Mouse (Mus musculus) myocyte (in vitro differentiated cells): ENCODE measurements around the gene Sdccag8. TPM values are rescaled to one million over a fixed set of nuclear protein-coding genes. Genes with fewer than 3 reads are reported as not detected.

Source experiments
- H3K27me3 ChIP-seq: one replicate; pipeline ENCODE4 v1.6.1; 2011; ENCODE audit not compliant: control insufficient read depth, insufficient read depth, insufficient read length
- H3K36me3 ChIP-seq: one replicate; pipeline ENCODE4 v1.6.1; 2011; ENCODE audit not compliant: control insufficient read depth, insufficient read depth
- H3K4me2 ChIP-seq: one replicate; pipeline ENCODE4 v1.6.1; 2011; ENCODE audit warnings: low read depth, control low read depth
- H3K4me3 ChIP-seq: one replicate; pipeline ENCODE4 v1.5.1; 2011; ENCODE audit warnings: mild to moderate bottlenecking, control low read depth, moderate library complexity
- H3K79me2 ChIP-seq: one replicate; pipeline ENCODE4 v1.6.1; 2011; ENCODE audit not compliant: control insufficient read depth, insufficient read depth
- H3ac ChIP-seq: one replicate; pipeline ENCODE4 v1.6.1; 2011; ENCODE audit not compliant: control insufficient read depth, insufficient read length
- CEBPB ChIP-seq: IDR thresholded peaks from 2 replicates; pipeline ENCODE4 v1.6.1; 2011; ENCODE audit warnings: mild to moderate bottlenecking, moderate library complexity; ENCODE audit not compliant: poor library complexity, insufficient read depth, severe bottlenecking
- E2F4 ChIP-seq: IDR thresholded peaks from one replicate; pipeline ENCODE4 v1.6.1; 2011; ENCODE audit warnings: mild to moderate bottlenecking, control low read depth, moderate library complexity; ENCODE audit not compliant: insufficient read depth
- MAX ChIP-seq: IDR thresholded peaks from one replicate; pipeline ENCODE4 v1.6.1; 2011; ENCODE audit warnings: low read depth, mild to moderate bottlenecking, control low read depth
- MYOD1 ChIP-seq, 3 experiments: IDR thresholded peaks; one replicate each; pipeline ENCODE4 v1.6.1; 2011; ENCODE audit warnings: control low read depth in 2 of 3, low read depth in 2 of 3, mild to moderate bottlenecking in 2 of 3, moderate library complexity in 1 of 3; ENCODE audit not compliant: insufficient read length in 2 of 3, control insufficient read depth in 1 of 3
- MYOG ChIP-seq, 3 experiments: IDR thresholded peaks; one replicate each; pipeline ENCODE4 v1.6.1; 2011; ENCODE audit warnings: control low read depth in 2 of 3, low read depth in 2 of 3, mild to moderate bottlenecking in 2 of 3; ENCODE audit not compliant: insufficient read length in 2 of 3, control insufficient read depth in 1 of 3, insufficient read depth in 1 of 3
- POLR2A ChIP-seq: IDR thresholded peaks from one replicate; pipeline ENCODE4 v1.6.1; 2011; ENCODE audit warnings: low read depth, mild to moderate bottlenecking, control low read depth, moderate library complexity; ENCODE audit not compliant: insufficient read length
- POLR2AphosphoS2 ChIP-seq: IDR thresholded peaks from one replicate; pipeline ENCODE4 v1.6.1; 2011; ENCODE audit warnings: low read depth, control low read depth; ENCODE audit not compliant: insufficient read length
- REST ChIP-seq: IDR thresholded peaks from one replicate; pipeline ENCODE4 v1.6.1; 2011; ENCODE audit warnings: mild to moderate bottlenecking, control low read depth, moderate library complexity; ENCODE audit not compliant: insufficient read depth, insufficient read length
- SRF ChIP-seq: IDR thresholded peaks from one replicate; pipeline ENCODE4 v1.6.1; 2011; ENCODE audit warnings: low read depth; ENCODE audit not compliant: control insufficient read depth, insufficient read length
- TCF12 ChIP-seq: IDR thresholded peaks from one replicate; pipeline ENCODE4 v1.6.1; 2011; ENCODE audit warnings: mild to moderate bottlenecking, control low read depth; ENCODE audit not compliant: poor library complexity, insufficient read depth, severe bottlenecking
- TCF3 ChIP-seq: IDR thresholded peaks from one replicate; pipeline ENCODE4 v1.6.1; 2011; ENCODE audit warnings: low read depth, control low read depth; ENCODE audit not compliant: insufficient read length
- USF1 ChIP-seq: IDR thresholded peaks from one replicate; pipeline ENCODE4 v1.6.1; 2011; ENCODE audit warnings: low read depth, mild to moderate bottlenecking, control low read depth, moderate library complexity
- polyA plus RNA-seq: library from polyadenylated mRNA; unstranded; fragments of >200 nt; fragmentation: generic; extraction: Trizol; gene quantifications from one replicate; pipeline ENCODE4 v1.2.1, GENCODE M21; 2012; ENCODE audit warnings: missing spikeins

Sdccag8 gene
- polyA plus RNA-seq, 1 experiment: 8.4 TPM

GRCm38 (mm10) chr1:176827365-176827764 lies 12.9 kb downstream of the Sdccag8 start:
- no peak for TF ChIP-seq USF1
- no peak for TF ChIP-seq TCF12
- no peak; the same call in 1 of the 2 replicates for TF ChIP-seq CEBPB
- TF ChIP-seq REST: no peak
- no peak for TF ChIP-seq TCF3
- no peak for TF ChIP-seq MAX
- TF ChIP-seq MYOG (IDR thresholded peaks at IDR 0.05; ENCODE audit: control insufficient read depth in 1 of 3, insufficient read depth in 1 of 3, insufficient read length in 2 of 3, low read depth in 2 of 3): peak in 1 of 3 experiments; percentile 42
- peak in 1 of 3 experiments; percentile 38 for TF ChIP-seq MYOD1 (IDR thresholded peaks at IDR 0.05; ENCODE audit: control insufficient read depth in 1 of 3, insufficient read length in 2 of 3, low read depth in 2 of 3)
- no peak for TF ChIP-seq SRF
- no peak for TF ChIP-seq E2F4
- TF ChIP-seq POLR2AphosphoS2: no peak
- TF ChIP-seq POLR2A: no peak
- peaks cover 5% of the 10 kb centered on the region for H3K79me2 ChIP-seq
- H3K36me3 ChIP-seq: peaks cover 5% of the 10 kb centered on the region
- H3K27me3 ChIP-seq: no peaks in the 10 kb centered on the region
- H3K4me3 ChIP-seq: no peak overlapping the region
- H3ac ChIP-seq: no peak overlapping the region
- peak overlapping the region; percentile 69 for H3K4me2 ChIP-seq

DNA sequence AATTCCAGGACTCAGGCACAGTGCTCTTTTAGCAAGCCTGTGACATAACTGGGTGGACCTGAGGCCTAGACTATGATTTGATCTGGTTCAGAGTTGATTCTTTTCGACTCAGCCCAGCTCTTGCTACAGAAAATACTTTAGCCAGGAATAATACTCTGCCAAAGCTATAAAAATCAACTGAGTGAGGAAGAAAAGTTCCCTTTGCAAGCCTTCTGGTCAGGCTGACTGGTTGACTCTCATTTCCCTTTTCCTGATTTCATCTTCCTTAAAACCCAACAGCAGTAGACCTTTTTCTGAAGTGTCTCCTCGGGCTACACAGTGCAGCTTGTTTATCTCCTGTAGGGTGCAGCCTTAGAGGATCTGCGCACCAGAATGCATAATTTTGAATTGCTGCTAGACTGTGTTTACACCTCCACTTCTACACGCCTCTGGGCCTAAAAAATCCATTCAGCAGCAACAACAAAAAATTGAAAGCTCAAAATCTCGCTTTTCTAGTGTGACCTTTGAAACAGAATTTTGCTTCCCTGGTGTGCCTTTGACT lies 13.6 kb downstream of the Sdccag8 start:
- Histone ChIP-seq H3K36me3 (peaks cover 5% of the 10 kb centered on the region), H3ac (no peak overlapping the region), H3K4me3 (no peak overlapping the region), H3K27me3 (no peaks in the 10 kb centered on the region), H3K4me2 (peak overlapping the region; percentile 56), H3K79me2 (peaks cover 5% of the 10 kb centered on the region)
- TF ChIP-seq TCF3 (no peak), POLR2AphosphoS2 (no peak), SRF (no peak), MYOG (IDR thresholded peaks at IDR 0.05; ENCODE audit: control insufficient read depth in 1 of 3, insufficient read depth in 1 of 3, insufficient read length in 2 of 3, low read depth in 2 of 3) (no peak), MAX (no peak), USF1 (no peak), TCF12 (no peak), CEBPB (no peak), E2F4 (no peak), REST (no peak), MYOD1 (IDR thresholded peaks at IDR 0.05; ENCODE audit: control insufficient read depth in 1 of 3, insufficient read length in 2 of 3, low read depth in 2 of 3) (no peak), POLR2A (no peak)

DNA sequence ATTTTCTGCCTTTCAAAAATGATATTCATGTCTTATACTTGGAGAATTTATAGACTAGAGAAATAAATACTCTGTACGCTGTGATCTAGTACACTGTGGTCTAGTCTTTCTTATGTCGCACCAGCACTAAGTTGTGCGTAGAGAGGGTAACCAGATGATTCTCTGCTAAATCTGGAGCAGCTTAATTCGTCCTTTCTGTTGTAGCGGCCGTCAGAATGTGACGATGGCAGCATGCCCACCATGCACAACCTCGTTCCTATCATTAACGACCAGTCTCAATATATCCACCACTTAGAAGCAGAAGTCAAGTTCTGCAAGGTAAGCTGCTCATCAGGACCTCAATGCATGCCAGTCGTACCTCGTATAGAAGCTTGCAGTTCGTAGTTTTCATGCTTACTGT lies 14.2 kb downstream of the Sdccag8 start:
- H3K79me2 ChIP-seq: peaks cover 5% of the 10 kb centered on the region
- no peaks in the 10 kb centered on the region for H3K27me3 ChIP-seq
- TF ChIP-seq USF1 (no peak), POLR2A (no peak), MAX (no peak), MYOD1 (IDR thresholded peaks at IDR 0.05; ENCODE audit: control insufficient read depth in 1 of 3, insufficient read length in 2 of 3, low read depth in 2 of 3) (no peak), MYOG (IDR thresholded peaks at IDR 0.05; ENCODE audit: control insufficient read depth in 1 of 3, insufficient read depth in 1 of 3, insufficient read length in 2 of 3, low read depth in 2 of 3) (no peak), REST (no peak), TCF3 (no peak), CEBPB (no peak), TCF12 (no peak)
- no peak overlapping the region for H3ac ChIP-seq
- H3K4me3 ChIP-seq: no peak overlapping the region
- H3K4me2 ChIP-seq: no peak overlapping the region
- H3K36me3 ChIP-seq: peaks cover 5% of the 10 kb centered on the region

GRCm38 (mm10) chr1:176832071-176832470 lies 17.6 kb downstream of the Sdccag8 start:
- Histone ChIP-seq H3K4me3 (no peak overlapping the region), H3K79me2 (peaks cover 15% of the 10 kb centered on the region), H3K4me2 (peak overlapping the region; percentile 66), H3K27me3 (no peaks in the 10 kb centered on the region), H3ac (no peak overlapping the region), H3K36me3 (peaks cover 5% of the 10 kb centered on the region)
- no peak for TF ChIP-seq POLR2A
- no peak for TF ChIP-seq MYOG (IDR thresholded peaks at IDR 0.05; ENCODE audit: control insufficient read depth in 1 of 3, insufficient read depth in 1 of 3, insufficient read length in 2 of 3, low read depth in 2 of 3)
- no peak for TF ChIP-seq TCF3
- no peak for TF ChIP-seq TCF12
- TF ChIP-seq REST: no peak
- TF ChIP-seq E2F4: no peak
- no peak for TF ChIP-seq SRF
- no peak for TF ChIP-seq POLR2AphosphoS2
- no peak for TF ChIP-seq USF1
- TF ChIP-seq CEBPB: no peak
- TF ChIP-seq MYOD1 (IDR thresholded peaks at IDR 0.05; ENCODE audit: control insufficient read depth in 1 of 3, insufficient read length in 2 of 3, low read depth in 2 of 3): no peak
- no peak for TF ChIP-seq MAX
